Mouse (Mus musculus): ENCODE data around the gene Lmbr1l. TPM values are rescaled to one million over a fixed set of nuclear protein-coding genes. Genes with fewer than 3 reads are reported as not detected.

Gene Lmbr1l
- 21.7 and 22.0 TPM in 2 replicates for polyA plus RNA-seq (2015; fragmentation: Nextera tagmentation; extraction: Ambion mirVana)

GRCm38 (mm10) chr15:98917538-98918498 is at the start of gene Lmbr1l:
Lmbr1l (minus strand) TSS chr15:98918231.
- peak within 1 kb of the TSS; percentile 85 for H3K9ac ChIP-seq
- H3K27me3 ChIP-seq = no peaks in the 10 kb centered on the region
- peaks cover 12% of the 10 kb centered on the region for H3K36me3 ChIP-seq
- H3K4me3 ChIP-seq (replicated peaks) = peak within 1 kb of the TSS; percentile 89
- peak within 1 kb of the TSS; percentile 97 for H3K27ac ChIP-seq (replicated peaks)
- H3K9me3 ChIP-seq (replicated peaks) = no peaks in the 10 kb centered on the region
- H3K4me2 ChIP-seq (replicated peaks) = peak within 1 kb of the TSS; percentile 74
- H3K4me1 ChIP-seq = peaks cover 26% of the 10 kb centered on the region
- WGBS = under 1% methylated on average over 81 of the region's 82 CpGs
- ATAC-seq (ENCODE audit: insufficient number of reproducible peaks, low FRiP score, low TSS enrichment, low read depth) = peak; percentile 99

GRCm38 (mm10) chr15:98959531-98959930 is 41.5 kb upstream of the Lmbr1l start:
- Histone ChIP-seq H3K36me3 (no peaks in the 10 kb centered on the region), H3K9ac (no peak overlapping the region), H3K4me1 (peaks cover 5% of the 10 kb centered on the region; the same call in 1 of the 2 replicates), H3K9me3 (replicated peaks) (no peaks in the 10 kb centered on the region), H3K27ac (replicated peaks) (no peak overlapping the region), H3K4me3 (replicated peaks) (no peak overlapping the region), H3K4me2 (replicated peaks) (no peak overlapping the region), H3K27me3 (no peaks in the 10 kb centered on the region)
- WGBS = 81% methylated on average over 3 of the region's 3 CpGs
- no peak for ATAC-seq (ENCODE audit: insufficient number of reproducible peaks, low FRiP score, low TSS enrichment, low read depth)

GRCm38 (mm10) chr15:98958901-98959420 is 40.9 kb upstream of the Lmbr1l start:
- Histone ChIP-seq H3K27ac (replicated peaks) (no peak overlapping the region), H3K36me3 (no peaks in the 10 kb centered on the region), H3K27me3 (no peaks in the 10 kb centered on the region), H3K9me3 (replicated peaks) (no peaks in the 10 kb centered on the region), H3K4me1 (peaks cover 6% of the 10 kb centered on the region; the same call in 1 of the 2 replicates), H3K4me2 (replicated peaks) (no peak overlapping the region), H3K4me3 (replicated peaks) (no peak overlapping the region), H3K9ac (no peak overlapping the region)
- 82% methylated on average over 4 of the region's 4 CpGs for WGBS
- no peak for ATAC-seq (ENCODE audit: insufficient number of reproducible peaks, low FRiP score, low TSS enrichment, low read depth)

- Histone ChIP-seq H3K4me2 (replicated peaks) (no peak overlapping the region), H3K4me3 (replicated peaks) (no peak overlapping the region), H3K27ac (replicated peaks) (no peak overlapping the region), H3K27me3 (no peaks in the 10 kb centered on the region), H3K36me3 (no peaks in the 10 kb centered on the region), H3K9ac (no peak overlapping the region), H3K4me1 (peaks cover 6% of the 10 kb centered on the region; the same call in 1 of the 2 replicates), H3K9me3 (replicated peaks) (no peaks in the 10 kb centered on the region)
- WGBS = 67% methylated on average over 5 of the region's 5 CpGs
- no peak for ATAC-seq (ENCODE audit: insufficient number of reproducible peaks, low FRiP score, low TSS enrichment, low read depth)
These were observed 39.4 kb upstream of the Lmbr1l start for GRCm38 (mm10) chr15:98957475-98957874.

GRCm38 (mm10) chr15:98956000-98956399 is 38.0 kb upstream of the Lmbr1l start:
- Histone ChIP-seq H3K4me3 (replicated peaks) (no peak overlapping the region), H3K9ac (no peak overlapping the region), H3K9me3 (replicated peaks) (no peaks in the 10 kb centered on the region), H3K4me1 (peaks cover 12% of the 10 kb centered on the region), H3K36me3 (0 out of 2 replicates have a peak, but pooled peaks cover 1% of the 10 kb centered on the region), H3K27me3 (no peaks in the 10 kb centered on the region), H3K4me2 (replicated peaks) (no peak overlapping the region), H3K27ac (replicated peaks) (no peak overlapping the region)
- ATAC-seq (ENCODE audit: insufficient number of reproducible peaks, low FRiP score, low TSS enrichment, low read depth) = no peak
- 88% methylated on average over 4 of the region's 4 CpGs for WGBS

- Histone ChIP-seq H3K9ac (no peak overlapping the region), H3K36me3 (0 out of 2 replicates have a peak, but pooled peaks cover 3% of the 10 kb centered on the region), H3K27me3 (no peaks in the 10 kb centered on the region), H3K4me3 (replicated peaks) (no peak overlapping the region), H3K9me3 (replicated peaks) (no peaks in the 10 kb centered on the region), H3K4me2 (replicated peaks) (no peak overlapping the region), H3K27ac (replicated peaks) (peak overlapping the region; percentile 67; the same call in 1 of the 2 replicates), H3K4me1 (peaks cover 12% of the 10 kb centered on the region)
- WGBS = 70% methylated on average over 4 of the region's 4 CpGs
- no peak for ATAC-seq (ENCODE audit: insufficient number of reproducible peaks, low FRiP score, low TSS enrichment, low read depth)
These were observed 37.3 kb upstream of the Lmbr1l start for GRCm38 (mm10) chr15:98955324-98955723.

GRCm38 (mm10) chr15:98954425-98955253 is 36.6 kb upstream of the Lmbr1l start:
- Histone ChIP-seq H3K4me2 (replicated peaks) (peak overlapping the region; percentile 39), H3K4me3 (replicated peaks) (peak overlapping the region; percentile 16; the same call in 1 of the 2 replicates), H3K9ac (peak overlapping the region; percentile 4; the same call in 1 of the 2 replicates), H3K27me3 (no peaks in the 10 kb centered on the region), H3K4me1 (peaks cover 12% of the 10 kb centered on the region), H3K9me3 (replicated peaks) (no peaks in the 10 kb centered on the region), H3K27ac (replicated peaks) (peak overlapping the region; percentile 67), H3K36me3 (peaks cover 5% of the 10 kb centered on the region)
- 14% methylated on average over 14 of the region's 14 CpGs for WGBS
- ATAC-seq (ENCODE audit: insufficient number of reproducible peaks, low FRiP score, low TSS enrichment, low read depth) = no peak

GRCm38 (mm10) chr15:98953401-98954356 is 35.6 kb upstream of the Lmbr1l start, which contains the start of the genes Gm49450 and Tuba1a:
Gm49450 (minus strand) TSS chr15:98953551.
Tuba1a (minus strand) TSS chr15:98953703.
- Histone ChIP-seq H3K4me3 (replicated peaks) (peak within 1 kb of the TSS; percentile 84), H3K9me3 (replicated peaks) (no peaks in the 10 kb centered on the region), H3K36me3 (peaks cover 10% of the 10 kb centered on the region), H3K27me3 (no peaks in the 10 kb centered on the region), H3K4me1 (peaks cover 12% of the 10 kb centered on the region), H3K4me2 (replicated peaks) (peak within 1 kb of the TSS; percentile 52), H3K9ac (peak within 1 kb of the TSS; percentile 94), H3K27ac (replicated peaks) (peak within 1 kb of the TSS; percentile 99)
- ATAC-seq (ENCODE audit: insufficient number of reproducible peaks, low FRiP score, low TSS enrichment, low read depth) = peak; percentile 99
- 5% methylated on average over 28 of the region's 28 CpGs for WGBS

GRCm38 (mm10) chr15:98952751-98953400 is 34.8 kb upstream of the Lmbr1l start:
- H3K4me3 ChIP-seq (replicated peaks) = peak overlapping the region; percentile 84
- H3K27me3 ChIP-seq = no peaks in the 10 kb centered on the region
- WGBS = 0% methylated on average over 41 of the region's 41 CpGs

More at GRCm38 (mm10) chr15:98952751-98953400, 34.8 kb upstream of the Lmbr1l start:
- Histone ChIP-seq H3K27ac (replicated peaks) (peak overlapping the region; percentile 99), H3K4me2 (replicated peaks) (peak overlapping the region; percentile 52), H3K9ac (peak overlapping the region; percentile 94), H3K36me3 (peaks cover 10% of the 10 kb centered on the region), H3K9me3 (replicated peaks) (no peaks in the 10 kb centered on the region), H3K4me1 (peaks cover 12% of the 10 kb centered on the region)
- peak; percentile 64 for ATAC-seq (ENCODE audit: insufficient number of reproducible peaks, low FRiP score, low TSS enrichment, low read depth)
